Mouse (Mus musculus): ENCODE data around the gene Eipr1. TPM values are rescaled to one million over a fixed set of nuclear protein-coding genes. Genes with fewer than 3 reads are reported as not detected.

Gene Eipr1
- 16.4 and 17.7 TPM in 2 replicates for polyA plus RNA-seq (2012; rRNA removed)

DNA sequence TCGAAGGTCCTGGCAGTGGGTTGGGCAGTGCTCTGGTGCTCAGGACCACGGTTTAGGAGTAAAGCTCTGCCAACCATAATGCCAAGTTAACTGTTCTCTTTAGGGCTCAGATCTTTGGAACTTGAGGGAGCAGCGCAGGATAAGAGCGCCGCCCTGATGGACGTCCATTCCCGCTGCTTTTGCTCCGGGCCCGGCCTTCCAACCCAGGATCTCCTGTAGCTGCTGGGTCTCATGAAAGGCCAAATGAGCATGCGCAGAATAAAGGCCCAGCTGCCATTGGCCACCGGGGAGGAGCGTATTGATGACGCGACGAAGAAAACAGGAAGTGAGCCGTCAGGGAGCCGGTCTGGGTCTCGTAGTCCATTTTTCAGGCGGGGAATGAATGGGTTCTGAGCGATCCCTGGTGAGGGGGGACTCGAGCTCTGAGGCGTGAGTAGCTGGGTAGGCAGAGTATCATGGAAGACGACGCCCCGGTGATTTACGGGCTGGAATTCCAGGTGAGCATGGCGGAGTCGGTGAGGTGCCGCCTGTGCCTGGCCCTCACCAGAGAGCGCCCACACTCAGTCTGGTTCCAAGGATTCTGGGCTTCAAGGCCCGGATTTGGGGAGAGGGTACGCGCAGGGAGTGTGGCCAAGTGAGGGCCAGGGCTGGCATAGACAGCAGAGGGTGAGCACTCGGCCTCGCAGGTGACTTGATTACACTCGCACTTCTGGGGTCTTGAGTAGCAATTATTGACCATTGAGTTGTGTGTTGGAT lies at the start of gene Eipr1:
TSS of gene Eipr1 (plus strand) at position 296 of the 756 bp plus-strand sequence.

DNA sequence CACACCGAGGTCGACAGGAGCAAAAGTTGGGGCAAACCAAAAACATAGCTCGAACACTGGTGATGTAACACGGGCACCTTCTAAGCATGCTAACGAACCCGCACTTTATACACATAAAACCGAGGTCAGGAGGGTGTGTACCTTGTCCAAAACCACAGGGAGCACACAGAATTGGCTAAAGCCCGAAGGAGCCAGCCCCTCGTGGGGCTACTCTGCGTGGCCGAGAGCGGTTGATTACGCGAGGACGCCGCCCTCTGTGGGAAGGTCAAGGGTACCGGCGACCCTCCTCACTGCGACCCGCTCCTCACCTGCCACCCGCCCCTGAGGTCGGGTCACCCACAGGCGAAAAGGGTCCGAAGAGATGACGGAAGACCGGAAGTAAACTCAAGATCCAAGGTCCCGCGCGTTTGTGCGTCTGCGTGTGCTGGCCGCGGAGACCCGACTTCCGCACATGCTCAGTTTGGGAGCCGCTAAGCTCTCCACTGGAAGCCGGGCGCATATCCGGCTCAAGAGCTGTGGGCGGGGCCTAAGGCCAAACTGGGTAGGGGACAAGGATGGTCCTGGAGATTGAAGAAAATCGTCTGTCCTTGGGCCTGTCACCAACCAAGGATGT lies 1.5 kb upstream of the Eipr1 start, which contains the start of gene Trappc12:
TSS of gene Trappc12 (minus strand) at position 452 of the 613 bp plus-strand sequence.

Other genes starting within 250 kb of the Eipr1 start
- not detected in 2 replicates for gene Dcdc2c, start 199.4 kb upstream of the Eipr1 start, polyA plus RNA-seq (2012; rRNA removed)
- not detected in 2 replicates for gene Allc, start 169.3 kb upstream of the Eipr1 start, polyA plus RNA-seq (2012; rRNA removed)
- gene Colec11, start 128.4 kb upstream of the Eipr1 start, polyA plus RNA-seq (2012; rRNA removed): 0.14 and 0.17 TPM in 2 replicates
- 54.5 and 75.4 TPM in 2 replicates for gene Rps7, start 115.8 kb upstream of the Eipr1 start, polyA plus RNA-seq (2012; rRNA removed)
- gene Rnaseh1, start 102.2 kb upstream of the Eipr1 start, polyA plus RNA-seq (2012; rRNA removed): 2.2 and 2.8 TPM in 2 replicates
- 4.6 and 5.6 TPM in 2 replicates for gene Adi1, start 76.6 kb upstream of the Eipr1 start, polyA plus RNA-seq (2012; rRNA removed)
- gene Trappc12, start 1.3 kb upstream of the Eipr1 start, polyA plus RNA-seq (2012; rRNA removed): 6.3 and 6.6 TPM in 2 replicates